In the genomic region with DNA sequence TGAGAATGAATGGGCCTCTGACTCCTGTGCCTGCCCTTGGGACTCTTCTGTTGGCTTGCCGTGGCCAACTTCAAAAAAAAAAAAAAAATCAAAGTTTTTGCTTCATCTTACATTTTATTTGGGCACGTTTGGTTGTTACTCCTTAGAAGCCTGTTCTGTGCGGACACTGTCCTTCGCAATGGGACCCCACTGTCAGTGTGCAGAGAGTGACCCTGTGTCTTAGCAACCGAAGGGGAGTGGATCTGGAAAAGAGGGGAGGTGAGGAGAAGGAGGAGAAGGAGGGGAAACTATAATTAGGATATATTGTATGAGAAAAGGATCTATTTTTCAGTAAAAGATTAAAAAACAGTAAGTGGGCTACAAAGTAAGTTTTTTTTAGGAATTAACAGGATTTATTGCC, we compare ENCODE assay signal across 27 mouse cellular contexts.
DNase-seq lines count a peak whose midpoint lies in the region; ATAC-seq and TF ChIP-seq lines count a peak whose summit lies in the region.
"Had no signal": no experiment of that assay in that cellular context is flagged by ENCODE, and none has a peak within 500 bp of the region (broad histone marks: within the 10 kb centered on the region; RNA-seq: fewer than 3 reads in every experiment).

No protein-coding gene starts in this region.

- DNase-seq in heart, postnatal 36 days, result no peak
- DNase-seq in kidney, adult 8-10 months, result no peak
- DNase-seq in kidney, postnatal 14 days, result peak; percentile 4
- no peak for DNase-seq in kidney, adult 9 months
- no peak for DNase-seq in left cerebral cortex, adult 9 months (ENCODE audit: low spot score in 2 of 2)
- DNase-seq: adrenal gland, adult 8-10 months; adrenal gland, postnatal 25 days; cerebellum, adult 11-12 months; cerebellum, adult 8-10 months; cerebellum, postnatal 10 days; cerebellum, postnatal 36 days; embryo, embryonic 11 days; gastrocnemius, postnatal 10 days had no signal

- H3ac ChIP-seq in myocyte (ENCODE audit: control insufficient read depth, insufficient read length), result no peak overlapping the region

- ATAC-seq in heart, embryonic 13.5 days (ENCODE audit: extremely low read depth, insufficient number of reproducible peaks, low FRiP score, low TSS enrichment), result no peak
- 0 out of 2 replicates have a peak, but pooled peaks have one; percentile 63 for ATAC-seq in kidney, embryonic 16.5 days (ENCODE audit: low FRiP score, low TSS enrichment)
- ATAC-seq: activated CD4-positive, CD25-positive, alpha-beta regulatory T cell, adult 4 months; CD4-positive, CD25-positive, alpha-beta regulatory T cell, adult 4 months; forebrain, embryonic 15.5 days; hindbrain, embryonic 16.5 days had no signal

- no peak for TF ChIP-seq POLR2A in myocyte (IDR thresholded peaks at IDR 0.05; ENCODE audit: insufficient read length, low read depth)

- H3K27me3 ChIP-seq in heart, embryonic 13.5 days (replicated peaks), result no peaks in the 10 kb centered on the region
- no peaks in the 10 kb centered on the region for H3K27me3 ChIP-seq in kidney, embryonic 16.5 days (ENCODE audit: insufficient read depth, low read length)
- no peaks in the 10 kb centered on the region for H3K27me3 ChIP-seq in myocyte (ENCODE audit: control insufficient read depth, insufficient read depth, insufficient read length)
- H3K27me3 ChIP-seq: embryonic facial prominence, embryonic 13.5 days; forebrain, embryonic 15.5 days; heart, embryonic 12.5 days; hindbrain, embryonic 13.5 days had no signal

- H3K79me2 ChIP-seq in myocyte (ENCODE audit: control insufficient read depth, insufficient read depth), result no peaks in the 10 kb centered on the region

- 0 out of 2 replicates have a peak overlapping the region, but pooled peaks have one; percentile 8 for H3K27ac ChIP-seq in heart, embryonic 13.5 days (replicated peaks)
- peak overlapping the region; percentile 82 for H3K27ac ChIP-seq in kidney, embryonic 16.5 days (ENCODE audit: low read length)
- H3K27ac ChIP-seq: embryonic facial prominence, embryonic 10.5 days; embryonic facial prominence, embryonic 13.5 days; forebrain, embryonic 12.5 days; forebrain, embryonic 15.5 days; hindbrain, embryonic 10.5 days; hindbrain, embryonic 13.5 days had no signal

- no peak overlapping the region for H3K4me3 ChIP-seq in heart, embryonic 13.5 days
- H3K4me3 ChIP-seq in kidney, embryonic 16.5 days (ENCODE audit: low read length), result no peak overlapping the region
- no peak overlapping the region for H3K4me3 ChIP-seq in myocyte
- H3K4me3 ChIP-seq: embryonic facial prominence, embryonic 10.5 days; embryonic facial prominence, embryonic 13.5 days; erythroblast, embryonic 14.5 days; forebrain, embryonic 12.5 days; forebrain, embryonic 15.5 days; heart, embryonic 12.5 days; hindbrain, embryonic 10.5 days; hindbrain, embryonic 13.5 days had no signal

- H3K9ac ChIP-seq in heart, embryonic 13.5 days, result no peak overlapping the region
- H3K9ac ChIP-seq in kidney, embryonic 16.5 days (replicated peaks; ENCODE audit: low read length), result no peak overlapping the region
- H3K9ac ChIP-seq: embryonic facial prominence, embryonic 13.5 days; forebrain, embryonic 12.5 days; forebrain, embryonic 15.5 days; heart, embryonic 12.5 days; hindbrain, embryonic 13.5 days had no signal

- no peaks in the 10 kb centered on the region for H3K36me3 ChIP-seq in heart, embryonic 13.5 days
- H3K36me3 ChIP-seq in kidney, embryonic 16.5 days (ENCODE audit: insufficient read depth, low read length), result no peaks in the 10 kb centered on the region
- no peaks in the 10 kb centered on the region for H3K36me3 ChIP-seq in myocyte (ENCODE audit: control insufficient read depth, insufficient read depth)
- H3K36me3 ChIP-seq: embryonic facial prominence, embryonic 10.5 days; embryonic facial prominence, embryonic 13.5 days; forebrain, embryonic 12.5 days; forebrain, embryonic 15.5 days; heart, embryonic 12.5 days; hindbrain, embryonic 10.5 days; hindbrain, embryonic 13.5 days had no signal

- intact Hi-C loops in heart, postnatal 36 days (cut with DNase I), result no loop called here

- WGBS in heart, embryonic 13.5 days, result 83% methylated on average over 5 of the region's 5 CpGs
- 51% methylated on average over 5 of the region's 5 CpGs for WGBS in kidney, embryonic 16.5 days

- H3K4me2 ChIP-seq in heart, embryonic 13.5 days, result no peak overlapping the region
- H3K4me2 ChIP-seq in kidney, embryonic 16.5 days (replicated peaks; ENCODE audit: low read depth, low read length), result no peak overlapping the region
- peak overlapping the region; percentile 34 for H3K4me2 ChIP-seq in myocyte (ENCODE audit: low read depth)
- H3K4me2 ChIP-seq: embryonic facial prominence, embryonic 13.5 days; forebrain, embryonic 12.5 days; forebrain, embryonic 15.5 days; heart, embryonic 12.5 days; hindbrain, embryonic 13.5 days had no signal

- peaks cover 6% of the 10 kb centered on the region; the same call in 1 of the 2 replicates for H3K9me3 ChIP-seq in heart, embryonic 13.5 days
- 0 out of 2 replicates have a peak, but pooled peaks cover 7% of the 10 kb centered on the region for H3K9me3 ChIP-seq in kidney, embryonic 16.5 days (ENCODE audit: low read length)
- H3K9me3 ChIP-seq: embryonic facial prominence, embryonic 10.5 days; embryonic facial prominence, embryonic 13.5 days; forebrain, embryonic 12.5 days; forebrain, embryonic 15.5 days; hindbrain, embryonic 10.5 days; hindbrain, embryonic 13.5 days had no signal

- 0 out of 2 replicates have a peak, but pooled peaks cover 5% of the 10 kb centered on the region for H3K4me1 ChIP-seq in heart, embryonic 13.5 days
- H3K4me1 ChIP-seq in kidney, embryonic 16.5 days (ENCODE audit: insufficient read depth, low read length), result 0 out of 2 replicates have a peak, but pooled peaks cover 5% of the 10 kb centered on the region
- H3K4me1 ChIP-seq: embryonic facial prominence, embryonic 13.5 days; forebrain, embryonic 12.5 days; forebrain, embryonic 15.5 days; heart, embryonic 12.5 days; hindbrain, embryonic 10.5 days; hindbrain, embryonic 13.5 days had no signal

TF ChIP-seq in myocyte, 11 proteins besides CTCF, POLR2A, EP300 and RAD21:
- TF ChIP-seq MAX (IDR thresholded peaks at IDR 0.05; ENCODE audit: low read depth) (no peak), MYOD1 (IDR thresholded peaks at IDR 0.05; ENCODE audit: control insufficient read depth in 1 of 3, insufficient read length in 2 of 3, low read depth in 2 of 3) (no peak), CEBPB (IDR thresholded peaks at IDR 0.05; ENCODE audit: insufficient read depth, poor library complexity, severe bottlenecking) (no peak), REST (IDR thresholded peaks at IDR 0.05; ENCODE audit: insufficient read depth, insufficient read length) (no peak), MYOG (IDR thresholded peaks at IDR 0.05; ENCODE audit: control insufficient read depth in 1 of 3, insufficient read depth in 1 of 3, insufficient read length in 2 of 3, low read depth in 2 of 3) (no peak), TCF12 (IDR thresholded peaks at IDR 0.05; ENCODE audit: insufficient read depth, poor library complexity, severe bottlenecking) (no peak), SRF (IDR thresholded peaks at IDR 0.05; ENCODE audit: control insufficient read depth, insufficient read length, low read depth) (no peak)
